Mouse (Mus musculus) ovary, adult 18-20 months (tissue): ENCODE measurements at regions not wholly inside any gene's neighbourhood (a gene's known extent, or its start where the extent isn't known, plus 50 kb on each side); places are given as distances from the start of the nearest gene placed in this dataset.

Source experiments
- DNase-seq: peaks from one replicate; pipeline ENCODE4 v3.0.0; 2022; ENCODE audit warnings: low spot score, mixed read lengths

DNA sequence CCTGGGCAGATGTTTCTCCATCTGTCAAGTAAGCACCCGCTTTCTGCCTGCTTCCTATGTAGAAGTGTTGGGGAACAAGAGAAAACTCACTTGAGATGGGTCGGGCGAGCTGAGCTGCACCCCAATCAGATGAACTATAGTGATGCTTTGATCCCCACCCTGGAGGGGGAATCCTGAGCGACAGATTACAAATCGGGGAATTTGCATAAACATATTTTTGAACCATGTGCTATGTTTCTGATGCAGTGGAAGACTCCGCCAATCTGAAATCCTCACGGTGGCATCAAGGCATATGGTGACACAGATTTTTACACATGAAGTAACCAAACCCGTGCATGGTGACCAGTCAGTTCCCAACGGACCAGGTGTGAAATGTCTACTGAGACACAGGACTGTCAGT, 231.4 kb upstream of the Chd6 start:
- no peak for DNase-seq

DNA sequence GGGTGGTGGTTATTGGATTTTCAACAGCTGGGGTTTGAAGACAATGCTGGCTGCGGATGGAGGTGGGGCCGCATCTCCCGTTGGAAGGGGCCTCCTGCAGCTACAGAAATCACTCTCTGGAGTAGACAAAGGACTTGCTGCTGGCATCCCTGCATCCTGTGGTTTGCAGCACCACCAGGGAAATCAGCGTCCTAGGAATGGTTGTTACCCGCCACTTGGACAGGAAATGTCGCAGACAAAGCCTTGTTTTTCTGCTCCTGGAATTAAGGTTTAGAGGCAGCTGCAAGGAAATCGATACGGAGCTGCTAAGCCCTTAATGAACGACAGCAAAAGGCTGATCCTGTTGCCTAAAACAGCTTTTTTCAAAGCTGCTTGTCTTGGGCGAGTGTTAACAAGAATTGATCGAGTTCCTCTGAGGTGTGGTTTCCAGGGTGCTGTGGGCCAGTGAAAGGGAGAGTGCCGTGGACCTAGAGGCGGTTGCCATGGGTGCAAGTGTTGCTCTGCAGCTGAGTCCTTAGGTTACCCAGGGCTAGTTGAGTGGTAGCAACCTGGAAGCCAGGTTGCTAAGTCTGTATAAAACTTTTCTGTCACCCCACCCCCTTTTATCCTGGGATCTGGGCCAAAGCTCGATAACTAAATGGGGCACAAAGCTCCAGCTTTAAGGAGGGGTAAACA, 230.6 kb upstream of the Chd6 start:
- no peak for DNase-seq

DNA sequence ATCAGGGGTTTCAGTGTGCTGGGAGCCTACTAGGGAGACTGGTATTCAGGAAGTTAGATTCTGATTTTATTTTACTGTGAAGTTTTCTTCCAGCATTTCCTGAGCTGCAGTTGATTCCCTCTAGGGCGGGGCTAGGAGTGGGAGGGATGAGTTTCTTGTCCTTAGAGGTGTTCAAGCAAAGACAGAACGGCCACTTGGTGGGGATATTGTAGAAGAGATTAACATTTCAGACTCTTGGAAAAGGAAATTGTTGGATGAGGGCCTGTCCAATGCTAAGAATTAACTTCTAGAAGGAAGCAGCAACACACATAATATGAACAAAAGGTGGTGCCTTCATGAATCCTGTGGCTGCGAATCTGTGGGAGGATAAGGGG, 230.1 kb upstream of the Chd6 start:
- DNase-seq: no peak

DNA sequence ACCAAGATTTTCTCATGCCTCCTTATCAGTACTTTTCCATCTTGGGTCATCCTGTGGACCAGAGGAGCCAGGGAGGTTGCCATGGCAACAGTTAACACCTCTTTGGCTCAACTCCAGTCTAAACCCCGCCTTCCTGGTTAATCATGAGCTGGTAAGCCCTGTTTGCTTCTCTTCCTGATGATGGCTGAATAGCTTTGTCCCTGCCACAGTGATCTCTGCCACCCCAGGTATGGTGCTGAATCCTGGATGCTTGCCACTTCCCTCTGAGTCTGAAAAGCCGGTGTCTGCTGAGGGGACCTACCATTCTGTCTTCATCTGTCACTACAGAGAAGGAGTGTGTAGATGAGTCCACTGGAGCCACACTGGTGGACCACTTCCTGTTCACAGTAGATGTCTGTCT, 223.8 kb upstream of the Chd6 start:
- DNase-seq: no peak

DNA sequence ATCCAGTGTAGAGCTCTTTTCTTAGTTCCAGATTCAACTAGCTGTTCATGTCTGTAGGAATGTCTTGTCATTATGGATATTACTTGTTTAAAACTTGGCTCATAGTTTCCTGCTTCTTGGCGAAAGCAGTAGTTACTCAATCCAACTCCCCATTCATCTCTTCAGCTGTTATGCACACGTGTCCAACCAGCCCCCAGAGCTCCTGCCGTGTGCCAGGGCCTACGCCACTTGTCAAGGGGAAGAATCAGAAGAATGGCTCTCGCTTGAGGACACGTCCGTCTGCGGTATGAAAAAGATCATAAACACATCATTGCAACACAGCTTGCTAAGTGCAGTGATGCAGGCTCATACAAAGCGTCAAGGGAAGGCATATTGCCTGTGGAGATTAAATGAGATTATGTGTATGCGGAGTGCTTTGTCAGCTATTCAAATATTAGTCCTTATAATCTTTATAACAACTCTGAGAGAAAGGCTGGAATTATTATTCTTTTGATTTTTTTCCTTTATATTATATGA, 223.0 kb upstream of the Chd6 start:
- no peak for DNase-seq

DNA sequence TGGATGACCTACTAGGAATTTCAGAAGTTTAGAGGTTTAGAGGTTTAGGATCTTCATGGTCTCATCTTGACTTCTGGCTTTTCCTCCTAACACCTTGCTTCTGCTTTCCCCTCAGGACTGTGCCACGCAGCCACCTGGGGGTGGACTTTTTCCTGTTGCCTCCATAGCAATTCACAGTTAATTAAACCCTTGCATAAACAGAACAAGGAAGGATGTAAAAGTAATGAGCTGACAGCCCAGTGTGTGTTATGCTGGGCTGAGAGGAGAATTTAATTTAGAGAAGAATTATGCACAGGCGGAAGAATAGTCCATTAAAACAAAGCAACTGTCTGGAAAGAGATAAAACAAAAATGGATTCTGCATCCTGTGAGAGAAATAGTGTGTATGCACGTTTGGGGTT, 193.9 kb upstream of the Chd6 start:
- no peak for DNase-seq

DNA sequence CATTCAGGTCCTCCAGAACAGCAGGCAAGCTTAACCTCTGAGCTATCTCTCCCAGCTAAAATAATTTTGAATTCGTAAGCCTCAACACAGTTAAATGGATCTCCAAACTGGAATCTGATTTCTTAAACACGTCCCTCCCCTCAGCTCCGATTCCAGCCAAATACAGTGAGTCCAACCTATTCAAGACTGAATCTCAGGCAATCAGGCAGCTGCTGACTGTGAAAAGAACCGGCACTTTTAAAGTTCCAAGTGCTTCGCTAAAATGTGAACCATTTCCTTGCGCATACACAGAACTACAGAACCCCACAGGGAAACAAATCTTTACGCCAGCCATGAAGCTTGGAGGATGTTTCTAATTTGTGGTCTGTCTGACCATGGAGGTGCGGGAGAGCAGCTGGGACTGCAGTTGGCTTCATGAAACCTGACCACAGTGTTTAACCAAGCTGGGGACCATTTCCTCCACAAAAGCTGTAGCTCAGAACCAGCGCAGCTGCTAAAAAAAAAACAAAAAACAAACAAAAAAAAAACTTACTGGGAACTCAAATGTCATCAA, 160.1 kb upstream of the Chd6 start:
- no peak for DNase-seq

DNA sequence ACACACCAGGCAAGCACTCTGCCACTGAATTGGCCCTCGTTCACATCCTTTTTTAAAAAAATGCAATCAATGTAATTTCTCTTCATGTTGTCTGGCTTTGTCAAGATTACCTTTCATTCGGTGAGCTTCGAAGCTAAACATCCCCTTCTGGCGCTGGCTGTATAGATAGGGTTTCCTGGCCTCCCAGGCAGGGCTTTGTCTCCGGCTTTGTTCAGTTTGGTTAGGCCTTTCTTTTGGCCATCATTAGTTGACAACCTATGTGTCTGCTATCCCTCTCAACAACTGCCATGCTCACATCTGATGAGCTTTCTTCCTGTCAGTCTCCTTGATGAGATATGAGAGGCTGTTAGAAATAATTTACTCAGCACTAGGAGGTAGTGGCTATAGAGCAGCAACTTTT, 157.6 kb upstream of the Chd6 start:
- no peak for DNase-seq

DNA sequence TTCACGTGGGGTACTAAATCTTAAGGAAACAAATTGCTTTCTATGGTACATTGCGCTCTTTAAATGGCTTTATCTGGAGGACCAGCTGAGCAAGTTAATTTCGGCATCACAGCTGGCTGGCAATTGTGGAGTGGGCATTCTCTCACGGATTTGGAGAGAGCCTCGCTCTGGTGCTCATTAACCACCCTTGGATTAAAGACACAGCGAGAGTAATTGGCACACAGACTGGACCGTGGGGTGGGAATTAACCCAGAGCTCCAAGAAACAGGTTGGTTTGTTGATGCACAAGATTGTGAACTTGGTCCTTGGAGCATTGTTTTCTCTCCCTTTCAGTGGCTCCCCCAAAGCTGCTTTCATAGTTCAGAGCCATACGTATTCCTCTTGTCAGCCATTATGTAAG, 156.3 kb upstream of the Chd6 start:
- no peak for DNase-seq

DNA sequence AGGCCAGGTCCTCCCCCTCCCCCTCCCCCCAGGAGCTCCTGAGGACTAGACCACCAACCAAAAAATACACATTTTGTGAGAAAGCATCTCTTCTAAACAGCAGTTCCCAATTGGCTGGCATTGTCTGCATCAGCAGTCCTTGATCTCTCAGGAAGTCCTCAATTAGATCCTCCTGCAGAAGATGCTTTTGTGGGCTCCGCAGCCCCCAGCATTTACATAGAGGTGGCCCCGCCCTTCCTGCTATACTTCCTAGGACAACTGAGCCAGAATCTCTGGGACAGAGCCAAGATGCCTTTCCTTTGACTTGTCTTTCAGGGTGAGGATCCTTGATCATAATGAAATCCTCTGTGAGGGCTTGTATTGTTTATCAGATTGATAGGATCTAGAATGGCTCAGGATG, 143.9 kb upstream of the Chd6 start:
- no peak for DNase-seq

DNA sequence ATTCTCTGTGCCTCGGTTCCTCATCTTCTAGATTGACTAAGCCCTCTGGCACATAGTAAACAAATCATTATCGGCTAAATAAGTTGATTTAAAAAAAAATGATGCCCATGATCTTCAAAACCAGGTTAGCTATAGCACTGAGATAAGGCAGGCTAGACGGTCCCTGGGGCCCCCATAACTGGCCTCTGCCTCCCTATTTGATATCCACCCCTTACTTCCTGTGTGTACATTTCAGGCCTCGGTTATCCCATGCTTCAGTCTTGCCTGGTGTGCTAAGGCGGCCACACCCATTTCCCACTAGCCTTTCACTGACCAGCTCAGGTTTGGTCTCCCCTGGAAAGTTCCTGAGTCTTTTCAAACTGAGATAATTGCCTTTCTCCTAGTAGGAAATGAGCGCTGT, 132.8 kb upstream of the Chd6 start:
- no peak for DNase-seq

DNA sequence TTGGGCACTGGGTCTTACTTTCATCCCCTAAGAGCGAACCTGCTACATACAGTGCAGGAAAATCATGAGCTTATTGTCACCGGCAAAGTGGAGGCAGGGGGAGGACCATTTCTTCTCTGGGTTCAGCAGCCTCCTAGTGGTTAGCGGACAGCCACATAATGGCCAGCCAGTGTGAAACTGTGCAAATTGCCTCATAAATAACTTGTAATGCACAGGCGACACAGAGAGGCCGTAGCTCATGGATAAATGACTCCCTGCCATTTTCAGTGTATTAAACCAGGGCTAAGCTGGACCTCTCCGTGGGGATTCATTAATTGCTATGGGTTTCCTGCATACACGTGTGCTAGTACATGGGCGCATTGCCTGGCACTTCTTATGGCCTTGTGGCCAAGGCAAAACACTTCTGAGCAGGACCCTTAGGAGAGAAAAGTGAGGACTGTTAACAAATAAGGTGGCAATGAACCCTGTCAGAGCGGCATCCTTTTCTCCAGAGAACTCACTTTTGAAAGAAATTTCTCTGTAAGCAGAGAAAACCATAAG, 128.5 kb upstream of the Chd6 start:
- no peak for DNase-seq

DNA sequence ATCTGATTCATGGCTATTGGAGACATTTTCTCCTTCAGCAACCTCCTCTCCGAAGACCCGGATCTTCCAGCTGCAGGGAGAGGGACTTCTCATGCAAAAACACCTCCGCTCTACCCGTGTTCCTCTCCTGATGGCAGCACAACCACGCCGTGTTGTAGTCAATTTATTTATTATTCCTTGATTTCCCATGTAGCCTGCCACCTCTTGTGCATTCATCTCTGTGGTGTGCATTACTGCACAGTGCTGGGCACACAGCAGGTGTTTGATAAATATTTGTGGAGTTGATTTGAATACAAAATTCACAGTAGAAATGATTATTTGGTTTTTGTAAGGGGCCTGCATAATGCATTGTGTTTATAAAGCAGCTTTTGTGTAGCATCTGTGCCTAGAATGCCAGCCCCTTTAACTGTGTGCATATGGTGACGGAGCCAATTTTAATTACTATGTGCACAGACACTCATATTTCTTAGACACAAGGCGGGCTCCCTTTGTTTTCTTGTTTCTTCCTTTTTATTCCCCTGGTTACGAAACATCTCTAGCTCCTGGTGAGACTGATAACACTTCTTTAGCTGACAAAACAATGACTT, 124.4 kb upstream of the Chd6 start:
- no peak for DNase-seq

DNA sequence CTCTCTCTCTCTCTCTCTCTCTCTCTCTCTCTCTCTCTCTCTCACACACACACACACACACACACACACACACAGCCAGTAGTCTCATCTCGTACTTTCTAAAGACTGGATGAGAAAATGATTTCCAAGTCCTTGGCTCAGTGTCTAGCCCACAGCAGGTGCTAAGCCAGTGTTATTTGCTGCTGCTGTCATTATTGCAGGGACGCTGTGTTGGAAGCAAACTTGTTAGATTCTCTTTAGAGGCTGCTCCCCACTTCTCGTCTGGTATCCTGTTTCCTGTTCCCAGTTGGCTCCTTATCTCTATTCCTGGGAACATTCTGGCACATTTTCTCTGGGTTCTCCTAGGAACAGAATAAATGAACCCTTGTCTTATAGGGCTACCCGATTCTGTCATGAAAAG, 122.5 kb upstream of the Chd6 start:
- DNase-seq: no peak

DNA sequence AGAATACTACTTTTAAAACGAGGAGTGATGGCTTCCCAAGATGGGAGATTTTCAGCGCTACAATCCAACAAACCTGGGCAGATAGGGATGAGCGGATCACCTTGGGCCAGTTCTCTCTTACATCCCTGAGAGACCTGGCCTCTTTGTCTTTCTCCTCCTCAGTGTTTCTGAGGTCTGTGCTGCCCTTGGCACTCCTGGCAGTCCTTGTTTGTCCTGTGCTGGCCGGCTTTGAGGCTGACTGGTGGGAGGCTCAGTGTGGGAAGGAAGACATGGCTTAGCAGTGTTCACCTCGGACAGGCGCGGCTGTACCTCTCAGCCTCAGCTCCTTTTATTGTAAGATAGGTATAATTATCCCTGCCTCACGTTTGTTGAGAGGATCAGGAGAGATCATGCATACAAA, 106.9 kb upstream of the Chd6 start:
- no peak for DNase-seq

DNA sequence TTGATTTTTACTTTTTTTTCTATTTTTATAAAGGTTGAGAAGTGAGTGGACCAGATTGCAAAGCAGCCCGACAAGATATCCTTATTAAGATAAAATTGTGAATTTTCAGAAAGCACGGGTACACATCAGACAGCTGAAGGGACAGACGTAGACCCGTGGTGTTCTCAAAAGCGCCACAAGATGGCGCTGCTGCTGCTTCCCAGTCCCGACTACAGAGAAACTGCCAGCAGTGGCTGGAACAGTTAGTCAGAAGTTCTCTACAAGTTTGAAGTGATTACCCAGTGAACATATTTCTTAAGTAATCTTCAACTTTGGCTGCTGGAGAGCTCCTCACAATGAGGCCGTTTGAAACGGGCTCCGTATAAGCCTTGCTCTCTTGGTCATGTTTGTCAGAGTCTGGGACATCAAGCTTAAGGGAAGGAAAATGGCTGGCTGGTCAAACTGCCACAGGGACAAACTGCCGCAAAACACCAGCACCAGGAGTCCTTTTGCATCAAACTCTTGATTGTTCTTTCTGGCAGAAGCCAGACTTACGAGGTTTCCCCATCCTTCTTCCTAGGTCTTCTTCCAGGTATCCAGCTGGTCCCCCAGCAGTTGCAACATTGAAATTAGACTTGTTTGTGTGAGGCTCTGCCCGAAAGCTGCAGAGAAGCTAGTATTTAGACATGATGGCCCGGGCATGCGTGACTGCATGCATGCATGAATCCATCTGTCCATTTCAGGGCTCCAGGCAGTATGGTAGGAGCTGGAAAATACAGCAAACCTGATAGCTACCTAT, 106.0 kb upstream of the Chd6 start:
- peak; percentile 20 for DNase-seq

DNA sequence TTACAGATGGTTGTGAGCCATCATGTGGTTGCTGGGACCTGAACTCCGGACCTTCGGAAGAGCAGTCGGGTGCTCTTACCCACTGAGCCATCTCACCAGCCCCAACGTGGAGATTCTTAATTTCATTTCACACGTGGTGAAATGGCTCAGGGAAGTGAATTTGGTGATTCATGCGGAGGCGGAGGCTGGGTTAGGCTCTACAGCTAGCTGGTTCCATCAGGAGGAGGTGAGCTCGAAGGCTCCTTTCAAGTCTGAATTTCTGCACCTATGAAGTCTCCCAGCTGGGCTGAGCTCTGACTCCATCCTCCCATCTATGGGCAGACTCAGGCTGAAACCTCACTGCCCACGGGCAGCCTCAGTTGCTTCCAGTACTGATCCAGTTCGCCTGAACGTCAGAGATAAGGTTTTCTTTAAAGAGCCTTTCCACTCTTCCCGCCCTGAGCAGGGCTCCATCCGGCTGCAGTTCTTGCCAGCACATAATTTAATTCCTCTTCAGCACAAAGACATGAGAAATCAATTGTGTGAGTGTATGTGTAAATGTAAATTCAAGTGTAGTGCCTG, 103.5 kb upstream of the Chd6 start:
- DNase-seq: no peak

DNA sequence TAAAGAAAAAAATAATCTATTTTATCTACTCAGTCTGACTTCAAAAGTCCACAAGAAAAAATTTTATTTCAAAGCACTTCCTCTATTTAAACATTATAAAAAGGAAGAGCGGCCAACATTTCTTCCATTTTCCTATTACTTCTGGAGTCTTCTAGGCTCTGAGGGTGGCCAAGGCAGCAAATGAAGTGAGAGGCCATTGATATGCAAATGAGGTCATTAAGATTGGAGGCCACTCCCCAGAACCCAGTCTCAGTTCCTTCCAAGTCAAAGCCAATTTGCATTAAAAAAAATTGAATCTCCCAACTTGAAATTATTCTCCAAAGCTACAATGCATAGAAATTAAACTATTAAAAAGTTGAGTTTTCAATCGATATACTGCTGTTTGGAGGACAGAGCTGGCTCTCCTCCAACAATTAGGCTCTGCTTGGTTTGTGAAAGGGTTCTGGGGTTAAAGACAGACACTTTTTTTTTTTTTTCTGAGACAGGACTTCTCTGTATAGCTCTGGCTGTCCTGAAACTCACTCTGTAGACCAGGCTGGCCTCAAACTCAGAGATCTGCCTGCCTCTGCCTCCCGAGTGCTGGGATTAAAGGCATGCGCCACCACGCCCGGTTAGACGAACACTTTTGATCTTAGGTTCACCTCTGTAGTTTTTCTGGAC, 88.0 kb upstream of the Chd6 start:
- DNase-seq: no peak

DNA sequence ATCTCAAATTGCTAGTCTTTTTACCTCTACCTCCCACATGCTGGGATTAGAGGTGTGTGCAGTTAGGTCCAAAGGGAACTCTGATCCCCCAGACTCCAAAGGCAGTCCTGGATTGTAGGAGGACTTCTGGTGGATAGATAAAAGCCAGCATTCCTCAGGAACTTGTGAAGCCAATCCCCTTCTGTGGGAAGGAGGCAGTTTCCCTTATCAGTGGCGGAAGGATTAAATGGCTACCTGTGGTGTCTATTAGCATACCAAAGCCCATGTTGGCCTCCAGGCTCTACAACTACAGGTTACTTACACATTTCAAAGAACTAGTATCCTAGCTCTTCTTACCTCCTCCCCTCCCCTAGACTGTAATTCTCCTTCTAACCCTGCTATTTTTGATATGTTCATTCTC, 78.6 kb upstream of the Chd6 start:
- no peak for DNase-seq

DNA sequence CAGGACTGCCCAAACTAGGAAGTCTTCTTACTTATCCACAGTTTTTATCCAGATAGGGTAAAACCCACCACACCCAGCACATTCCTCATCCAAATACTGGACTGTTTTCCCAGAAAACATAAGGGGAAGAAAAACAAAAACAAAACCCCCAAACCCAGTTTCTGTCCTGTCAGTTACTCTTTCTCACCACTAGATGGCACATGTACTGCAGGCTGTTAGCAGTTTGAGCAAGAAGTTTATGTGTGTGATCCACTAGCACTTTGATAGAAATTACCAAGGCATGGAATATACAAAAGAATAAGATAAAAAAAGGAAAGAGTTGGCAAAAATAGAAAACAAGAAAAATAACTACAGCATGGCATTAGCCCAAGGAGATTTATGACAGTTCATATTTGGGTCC, 76.2 kb upstream of the Chd6 start:
- no peak for DNase-seq

DNA sequence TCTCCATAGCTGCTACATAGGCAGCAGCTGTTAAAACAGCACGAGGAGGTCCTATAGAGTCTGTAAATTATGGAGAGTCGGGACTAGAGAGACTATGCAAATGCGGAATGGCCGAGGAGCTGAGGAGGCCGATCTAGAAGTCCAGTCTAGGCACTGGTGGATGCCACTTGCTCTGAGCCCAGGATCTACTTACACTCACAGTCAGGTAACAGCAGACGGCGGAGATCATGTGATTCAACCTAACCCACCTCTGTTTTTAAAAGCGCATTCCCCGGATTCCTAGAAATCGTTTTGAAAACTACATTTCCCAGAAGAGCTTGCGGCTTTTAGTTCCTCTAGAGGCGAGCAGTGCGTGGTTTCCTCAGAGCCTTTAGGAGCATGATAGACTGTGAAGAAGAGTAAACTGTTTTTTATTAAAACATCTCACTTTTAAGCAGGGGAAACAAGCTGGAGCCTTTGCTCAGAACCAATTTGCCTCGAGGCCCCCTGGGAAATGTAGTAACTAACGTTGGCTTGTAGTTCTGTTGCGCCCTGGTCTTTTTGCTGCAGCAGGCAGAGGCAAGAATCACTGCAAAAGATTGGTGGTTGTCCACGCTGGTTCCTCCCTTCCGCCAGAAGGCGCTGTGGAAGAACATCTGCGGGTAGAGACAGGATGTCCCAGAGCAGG, 68.6 kb upstream of the Chd6 start:
- DNase-seq: peak; percentile 60
